Comparison of ENCODE assay signal across 8 mouse cellular contexts in the genomic region with DNA sequence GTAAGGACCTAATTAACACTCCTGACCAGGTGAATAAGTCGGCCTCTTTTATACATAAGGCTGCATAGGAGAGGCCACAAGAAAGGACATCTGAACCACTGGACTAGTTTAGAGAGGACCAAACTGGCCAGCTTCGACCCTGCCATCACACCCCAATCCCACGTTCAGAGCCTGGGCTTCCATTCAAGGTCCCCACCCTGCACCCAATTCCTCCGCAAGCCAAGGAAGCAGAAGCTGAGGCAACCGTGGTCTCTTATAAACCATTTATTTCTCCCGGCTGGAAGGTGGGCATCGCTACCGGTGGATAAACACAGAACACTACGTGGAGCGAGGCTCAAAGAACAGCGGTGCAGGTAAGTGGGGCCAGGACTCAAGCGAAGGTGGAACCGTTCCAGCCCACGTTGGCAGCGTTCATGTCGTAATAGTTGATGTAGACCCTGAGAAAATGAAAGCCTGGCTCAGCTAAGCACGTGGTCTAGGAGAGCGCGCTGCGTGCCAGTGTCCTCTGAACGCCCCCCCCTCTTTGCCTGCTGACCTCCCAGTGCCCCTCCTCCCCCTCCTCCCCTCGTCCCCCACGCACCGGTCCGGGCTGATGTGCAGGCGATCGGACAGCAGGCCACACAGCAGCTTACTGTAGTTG. TPM values are rescaled to one million over a fixed set of nuclear protein-coding genes. Genes with fewer than 3 reads are reported as not detected.
DNase-seq lines count a peak whose midpoint lies in the region; ATAC-seq and TF ChIP-seq lines count a peak whose summit lies in the region.

No protein-coding gene starts in this region.

- no peaks in the 10 kb centered on the region for H3K9me3 ChIP-seq in hindbrain, embryonic 12.5 days (replicated peaks)
- no peaks in the 10 kb centered on the region for H3K9me3 ChIP-seq in liver, embryonic 11.5 days (ENCODE audit: control insufficient read depth, low read length)
- no peaks in the 10 kb centered on the region for H3K9me3 ChIP-seq in neural tube, embryonic 11.5 days (ENCODE audit: control insufficient read depth, low read length)

- no peak for TF ChIP-seq CTCF in gastrocnemius, adult 2 months (IDR thresholded peaks at IDR 0.05)

- peak overlapping the region; percentile 76 for H3K9ac ChIP-seq in hindbrain, embryonic 12.5 days
- H3K9ac ChIP-seq in liver, embryonic 11.5 days (ENCODE audit: low read depth, low read length) = peak overlapping the region; percentile 95
- peak overlapping the region; percentile 95 for H3K9ac ChIP-seq in neural tube, embryonic 11.5 days (ENCODE audit: low read length)

- H3K36me3 ChIP-seq in hindbrain, embryonic 12.5 days = peaks cover 21% of the 10 kb centered on the region
- peaks cover 14% of the 10 kb centered on the region for H3K36me3 ChIP-seq in liver, embryonic 11.5 days (ENCODE audit: control insufficient read depth, insufficient read depth, low read length)
- H3K36me3 ChIP-seq in neural tube, embryonic 11.5 days (ENCODE audit: control insufficient read depth, insufficient read depth, low read length) = no peaks in the 10 kb centered on the region; the same call in 1 of the 2 replicates

- no peak for DNase-seq in gastrocnemius, adult 2 months
- DNase-seq in gastrocnemius, postnatal 4 days (ENCODE audit: low spot score in 2 of 2) = no peak
- peak; percentile 60 for DNase-seq in ES-CJ7 (ENCODE audit: low read depth, low spot score)
- peak; percentile 87 for DNase-seq in embryo, embryonic 11 days
- no peak for DNase-seq in liver, embryonic 11.5 days (ENCODE audit: low spot score)
- DNase-seq in neural tube, embryonic 11.5 days (ENCODE audit: low spot score) = peak; percentile 81
- DNase-seq in gastrocnemius, postnatal 25 days = no peak

- H3K4me2 ChIP-seq in hindbrain, embryonic 12.5 days (replicated peaks) = peak overlapping the region; percentile 67
- peak overlapping the region; percentile 94 for H3K4me2 ChIP-seq in liver, embryonic 11.5 days
- H3K4me2 ChIP-seq in neural tube, embryonic 11.5 days (ENCODE audit: low read depth) = peak overlapping the region; percentile 80

- H3K4me1 ChIP-seq in hindbrain, embryonic 12.5 days = peaks cover 34% of the 10 kb centered on the region
- H3K4me1 ChIP-seq in liver, embryonic 11.5 days (replicated peaks; ENCODE audit: control insufficient read depth, insufficient read depth, low read length) = peaks cover 18% of the 10 kb centered on the region
- H3K4me1 ChIP-seq in neural tube, embryonic 11.5 days (ENCODE audit: control insufficient read depth, insufficient read depth, low read length) = peaks cover 10% of the 10 kb centered on the region; the same call in 1 of the 2 replicates

- peak; percentile 69 for ATAC-seq in hindbrain, embryonic 12.5 days (ENCODE audit: low FRiP score)
- ATAC-seq in liver, embryonic 11.5 days (replicated peaks; ENCODE audit: low FRiP score) = peak; percentile 48
- ATAC-seq in neural tube, embryonic 11.5 days (ENCODE audit: insufficient read depth, low FRiP score, low TSS enrichment) = peak; percentile 82

- no peaks in the 10 kb centered on the region for H3K27me3 ChIP-seq in hindbrain, embryonic 12.5 days
- no peaks in the 10 kb centered on the region for H3K27me3 ChIP-seq in liver, embryonic 11.5 days (replicated peaks; ENCODE audit: control insufficient read depth, insufficient read depth, low read length)
- no peaks in the 10 kb centered on the region for H3K27me3 ChIP-seq in neural tube, embryonic 11.5 days (ENCODE audit: control insufficient read depth, insufficient read depth, low read length)

- H3K4me3 ChIP-seq in gastrocnemius, adult 2 months = peak overlapping the region; percentile 73
- peak overlapping the region; percentile 67 for H3K4me3 ChIP-seq in hindbrain, embryonic 12.5 days
- peak overlapping the region; percentile 76 for H3K4me3 ChIP-seq in liver, embryonic 11.5 days (ENCODE audit: low read depth, low read length)
- H3K4me3 ChIP-seq in neural tube, embryonic 11.5 days (ENCODE audit: low read depth, low read length) = peak overlapping the region; percentile 70

- peak overlapping the region; percentile 90; the same call in 1 of the 2 replicates for H3K27ac ChIP-seq in gastrocnemius, adult 2 months
- peak overlapping the region; percentile 95 for H3K27ac ChIP-seq in hindbrain, embryonic 12.5 days
- H3K27ac ChIP-seq in liver, embryonic 11.5 days (ENCODE audit: low read depth, low read length) = peak overlapping the region; percentile 91
- peak overlapping the region; percentile 86 for H3K27ac ChIP-seq in neural tube, embryonic 11.5 days (ENCODE audit: low read depth, low read length)

- intact Hi-C loops in gastrocnemius, adult 2 months (cut with DNase I) = no loop called here

- whole genome bisulfite sequencing in hindbrain, embryonic 12.5 days = 2% methylated on average over 27 of the region's 27 CpGs
- 1% methylated on average over 26 of the region's 27 CpGs for WGBS in liver, embryonic 11.5 days
- 2% methylated on average over 27 of the region's 27 CpGs for WGBS in neural tube, embryonic 11.5 days

RNA-seq across cellular contexts. Expression of a gene that starts 0.8 kb away (rescaled TPM):
- 100 to 1,000 TPM; 147 to 168 TPM for total RNA-seq in gastrocnemius, adult 2 months (2021)
- total RNA-seq in gastrocnemius, postnatal 4 days (2021) = 100 to 1,000 TPM; 164 TPM
- 1,134 and 1,420 TPM in 2 replicates for polyA plus RNA-seq in hindbrain, embryonic 12.5 days (2016; fragmentation: Nextera tagmentation; extraction: Ambion mirVana)
- polyA plus RNA-seq in liver, embryonic 11.5 days (2014; fragmentation: Nextera tagmentation; extraction: Ambion mirVana) = 2,667 and 2,772 TPM in 2 replicates
- 2,352 and 2,361 TPM in 2 replicates for polyA plus RNA-seq in neural tube, embryonic 11.5 days (2014; fragmentation: Nextera tagmentation; extraction: Ambion mirVana)
- 100 to 1,000 TPM; 141 to 147 TPM for total RNA-seq in gastrocnemius, postnatal 25 days (2021)

RNA-seq across cellular contexts. Expression of a gene that starts 22.0 kb away (rescaled TPM):
- total RNA-seq in gastrocnemius, adult 2 months (2021) = 1 to 10 TPM; 2.3 to 4.2 TPM
- 1 to 10 TPM; 7.6 to 9.2 TPM for total RNA-seq in gastrocnemius, postnatal 4 days (2021)
- 7.9 and 8.4 TPM in 2 replicates for polyA plus RNA-seq in hindbrain, embryonic 12.5 days (2016; fragmentation: Nextera tagmentation; extraction: Ambion mirVana)
- polyA plus RNA-seq in liver, embryonic 11.5 days (2014; fragmentation: Nextera tagmentation; extraction: Ambion mirVana) = 38.4 and 39.6 TPM in 2 replicates
- polyA plus RNA-seq in neural tube, embryonic 11.5 days (2014; fragmentation: Nextera tagmentation; extraction: Ambion mirVana) = 6.5 and 7.2 TPM in 2 replicates
- total RNA-seq in gastrocnemius, postnatal 25 days (2021) = 1 to 10 TPM; 3.5 to 6.1 TPM

RNA-seq across cellular contexts. Expression of a gene that starts 34.0 kb away (rescaled TPM):
- total RNA-seq in gastrocnemius, adult 2 months (2021) = under 1 TPM in 1 of 2 experiments, not detected in 1; 0.45 TPM
- total RNA-seq in gastrocnemius, postnatal 4 days (2021) = 1 to 10 TPM in 1 of 2 experiments, under 1 TPM in 1; 0.96 to 1.0 TPM
- polyA plus RNA-seq in hindbrain, embryonic 12.5 days (2016; fragmentation: Nextera tagmentation; extraction: Ambion mirVana) = 2.7 and 2.9 TPM in 2 replicates
- polyA plus RNA-seq in liver, embryonic 11.5 days (2014; fragmentation: Nextera tagmentation; extraction: Ambion mirVana) = 4.0 and 5.1 TPM in 2 replicates
- polyA plus RNA-seq in neural tube, embryonic 11.5 days (2014; fragmentation: Nextera tagmentation; extraction: Ambion mirVana) = 2.8 and 2.9 TPM in 2 replicates
- total RNA-seq in gastrocnemius, postnatal 25 days (2021) = not detected

RNA-seq across cellular contexts. Expression of a gene that starts 36.9 kb away (rescaled TPM):
- total RNA-seq in gastrocnemius, adult 2 months (2021) = not detected
- total RNA-seq in gastrocnemius, postnatal 4 days (2021) = not detected
- polyA plus RNA-seq in hindbrain, embryonic 12.5 days (2016; fragmentation: Nextera tagmentation; extraction: Ambion mirVana) = not detected in 2 replicates
- polyA plus RNA-seq in liver, embryonic 11.5 days (2014; fragmentation: Nextera tagmentation; extraction: Ambion mirVana) = not detected in 2 replicates
- polyA plus RNA-seq in neural tube, embryonic 11.5 days (2014; fragmentation: Nextera tagmentation; extraction: Ambion mirVana) = not detected in 2 replicates
- total RNA-seq in gastrocnemius, postnatal 25 days (2021) = not detected

Comparison
In these comparisons a context has a peak if more than half of its experiments do, and no peak if none do; other contexts are left out.
1. DNase-seq: peak in ES-CJ7 (single experiment), embryo, embryonic 11 days (single experiment) and neural tube, embryonic 11.5 days (single experiment); none in gastrocnemius, adult 2 months (single experiment), gastrocnemius, postnatal 4 days (0 of 2), liver, embryonic 11.5 days (single experiment) and gastrocnemius, postnatal 25 days (single experiment).
2. Peak in every context shown above with its lines, with median percentiles within 50 percentile points of each other: H3K27ac ChIP-seq, H3K4me3 ChIP-seq, ATAC-seq, H3K4me2 ChIP-seq and H3K9ac ChIP-seq.